Mouse (Mus musculus): ENCODE data around the gene Vwa1.

- peak in 1 of 3 experiments; percentile 14; a peak in 1 of 6 replicates for TF ChIP-seq CTCF (IDR thresholded peaks at IDR 0.05 in 2 of 3, conservative IDR thresholded peaks at IDR 0.05 in 1 of 3; ENCODE audit: control insufficient read depth in 1 of 3, insufficient read depth in 1 of 3, low read depth in 2 of 3, low read length in 3 of 3, poor library complexity in 1 of 3, severe bottlenecking in 1 of 3)
- TF ChIP-seq ETS1 (IDR thresholded peaks at IDR 0.05; ENCODE audit: low read depth, low read length): no peak
- TF ChIP-seq GATA1 (IDR thresholded peaks at IDR 0.05; ENCODE audit: low read depth, low read length): no peak
- TF ChIP-seq MAX (IDR thresholded peaks at IDR 0.05; ENCODE audit: low read length): no peak
- no peak for TF ChIP-seq ZMIZ1 (IDR thresholded peaks at IDR 0.05; ENCODE audit: low read depth, low read length)
These were observed 46.5 kb upstream of the Vwa1 start for GRCm38 (mm10) chr4:155821025-155821424.

Data from MEL (cell line).